ENCODE assay signal across 27 mouse cellular contexts in genomic region chr2:75202587-75203220, GRCm38 (mm10).
DNase-seq lines count a peak whose midpoint lies in the region; ATAC-seq and TF ChIP-seq lines count a peak whose summit lies in the region.
"Had no signal": no experiment of that assay in that cellular context is flagged by ENCODE, and none has a peak within 500 bp of the region (broad histone marks: within the 10 kb centered on the region; RNA-seq: fewer than 3 reads in every experiment).

No protein-coding gene starts in this region.

- no peak for TF ChIP-seq CTCF in kidney, postnatal 0 days (IDR thresholded peaks at IDR 0.05; ENCODE audit: low read depth)

- no peaks in the 10 kb centered on the region for H3K36me3 ChIP-seq in kidney, postnatal 0 days (ENCODE audit: insufficient read depth, low read length)
- H3K36me3 ChIP-seq: embryonic facial prominence, embryonic 12.5 days; heart, embryonic 15.5 days; hindbrain, embryonic 15.5 days; intestine, embryonic 15.5 days; limb, embryonic 12.5 days; liver, embryonic 12.5 days had no signal

- no peak overlapping the region; the same call in none of the 2 replicates for H3K27ac ChIP-seq in kidney, postnatal 0 days
- H3K27ac ChIP-seq: embryonic facial prominence, embryonic 12.5 days; heart, embryonic 15.5 days; hindbrain, embryonic 15.5 days; intestine, embryonic 15.5 days; limb, embryonic 12.5 days; liver, embryonic 12.5 days; stomach, postnatal 0 days had no signal

- no peaks in the 10 kb centered on the region for H3K27me3 ChIP-seq in kidney, postnatal 0 days (ENCODE audit: insufficient read depth, low read length)
- H3K27me3 ChIP-seq: embryonic facial prominence, embryonic 12.5 days; heart, embryonic 15.5 days; hindbrain, embryonic 15.5 days; intestine, embryonic 15.5 days; liver, embryonic 12.5 days; megakaryocyte, embryonic 14.5 days had no signal

- no peak overlapping the region for H3K4me3 ChIP-seq in kidney, postnatal 0 days (replicated peaks; ENCODE audit: low read depth, low read length)
- H3K4me3 ChIP-seq: embryonic facial prominence, embryonic 12.5 days; heart, embryonic 15.5 days; hindbrain, embryonic 15.5 days; intestine, embryonic 15.5 days; limb, embryonic 12.5 days; liver, embryonic 12.5 days; megakaryocyte, embryonic 14.5 days had no signal

- no peak overlapping the region for H3K9ac ChIP-seq in kidney, postnatal 0 days (ENCODE audit: low read depth, low read length)
- H3K9ac ChIP-seq: embryonic facial prominence, embryonic 12.5 days; forebrain, postnatal 0 days; heart, embryonic 15.5 days; hindbrain, embryonic 15.5 days; intestine, embryonic 15.5 days; limb, embryonic 12.5 days; liver, embryonic 12.5 days had no signal

- 26% methylated on average over 7 of the region's 7 CpGs for WGBS in kidney, postnatal 0 days

- no peak for ATAC-seq in kidney, postnatal 0 days (replicated peaks; ENCODE audit: low FRiP score, low read depth)
- ATAC-seq: forebrain, postnatal 0 days; intestine, embryonic 15.5 days; liver, embryonic 12.5 days; midbrain, embryonic 16.5 days had no signal

- peak; percentile 37 for DNase-seq in kidney, adult 11 months
- DNase-seq in kidney, adult 18-20 months = no peak
- DNase-seq in testis, postnatal 14 days (ENCODE audit: low spot score) = peak; percentile 11
- DNase-seq in testis, postnatal 10 days (ENCODE audit: low spot score) = no peak
- DNase-seq in kidney, postnatal 0 days (ENCODE audit: low spot score) = peak; percentile 92
- no peak for DNase-seq in cerebellum, adult 8-10 months
- no peak for DNase-seq in layer of hippocampus, adult 9-10 months (ENCODE audit: low spot score)
- no peak for DNase-seq in gastrocnemius, postnatal 25 days
- DNase-seq: adrenal gland, postnatal 25 days; cerebellum, adult 11 months; cerebellum, postnatal 25 days; forebrain, postnatal 0 days; gastrocnemius, postnatal 36 days; heart, postnatal 4 days; layer of hippocampus, postnatal 36 days; lung, adult 2 months; lung, postnatal 36 days; thymus, postnatal 25 days had no signal

- H3K9me3 ChIP-seq in kidney, postnatal 0 days (replicated peaks; ENCODE audit: low read length) = no peaks in the 10 kb centered on the region
- H3K9me3 ChIP-seq: embryonic facial prominence, embryonic 12.5 days; heart, embryonic 15.5 days; hindbrain, embryonic 15.5 days; intestine, embryonic 15.5 days; limb, embryonic 12.5 days; liver, embryonic 12.5 days; megakaryocyte, embryonic 14.5 days had no signal

- no peak overlapping the region for H3K4me2 ChIP-seq in kidney, postnatal 0 days (ENCODE audit: low read length)
- H3K4me2 ChIP-seq: embryonic facial prominence, embryonic 12.5 days; heart, embryonic 15.5 days; hindbrain, embryonic 15.5 days; intestine, embryonic 15.5 days; limb, embryonic 12.5 days; liver, embryonic 12.5 days had no signal

- no peaks in the 10 kb centered on the region for H3K4me1 ChIP-seq in kidney, postnatal 0 days (replicated peaks; ENCODE audit: insufficient read depth, low read length)
- H3K4me1 ChIP-seq: embryonic facial prominence, embryonic 12.5 days; heart, embryonic 15.5 days; hindbrain, embryonic 15.5 days; intestine, embryonic 15.5 days; liver, embryonic 12.5 days; megakaryocyte, embryonic 14.5 days had no signal

Comparison
In these comparisons a context has a peak if more than half of its experiments do, and no peak if none do; other contexts are left out.
1. DNase-seq: peak in kidney, adult 11 months (single experiment), testis, postnatal 14 days (single experiment) and kidney, postnatal 0 days (single experiment); none in kidney, adult 18-20 months (single experiment), testis, postnatal 10 days (single experiment), cerebellum, adult 8-10 months (single experiment), layer of hippocampus, adult 9-10 months (single experiment) and gastrocnemius, postnatal 25 days (single experiment).